In the genomic region with DNA sequence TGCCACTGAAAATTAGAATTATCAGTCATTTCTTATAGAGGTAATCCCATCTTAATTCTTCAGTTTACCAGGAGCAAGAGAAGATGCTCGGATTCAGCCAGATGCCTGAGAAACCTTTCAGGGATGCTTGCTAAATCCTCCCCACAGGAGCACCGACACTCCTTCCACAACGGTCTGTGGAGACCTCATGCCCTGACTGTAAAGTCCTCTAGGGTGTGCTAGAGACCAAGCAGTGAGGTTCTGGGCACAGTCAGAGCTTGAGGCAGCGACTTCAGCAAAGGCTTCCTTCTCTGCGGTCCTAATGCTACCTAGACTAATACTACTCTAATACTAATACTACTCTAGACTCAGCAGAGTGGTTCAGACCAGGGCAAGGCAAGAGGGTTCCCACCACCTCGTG, we compare ENCODE assay signal across 9 mouse cellular contexts. TPM values are rescaled to one million over a fixed set of nuclear protein-coding genes. Genes with fewer than 3 reads are reported as not detected.
A peak's percentile ranks its signal among the peaks of the same experiment; 100 is the strongest.
DNase-seq lines count a peak whose midpoint lies in the region; ATAC-seq and TF ChIP-seq lines count a peak whose summit lies in the region.
"Had no signal": no experiment of that assay in that cellular context is flagged by ENCODE, and none has a peak within 500 bp of the region (broad histone marks: within the 10 kb centered on the region; RNA-seq: fewer than 3 reads in every experiment).

No protein-coding gene starts in this region.

- TF ChIP-seq CTCF in liver, adult 2 months (IDR thresholded peaks at IDR 0.05; ENCODE audit: low read depth, low read length), result peak; percentile 75
- TF ChIP-seq CTCF in bone marrow, adult 2 months (IDR thresholded peaks at IDR 0.05; ENCODE audit: control insufficient read depth, insufficient read depth, low read length), result peak; percentile 48

- H3K36me3 ChIP-seq in liver, adult 2 months (ENCODE audit: control insufficient read depth, insufficient read depth, low read length), result peaks cover 14% of the 10 kb centered on the region
- no peaks in the 10 kb centered on the region for H3K36me3 ChIP-seq in forebrain, embryonic 13.5 days (ENCODE audit: poor library complexity, severe bottlenecking)
- no peaks in the 10 kb centered on the region for H3K36me3 ChIP-seq in hindbrain, embryonic 16.5 days (ENCODE audit: control insufficient read depth, insufficient read depth, low read length)
- H3K36me3 ChIP-seq in midbrain, embryonic 14.5 days (ENCODE audit: control insufficient read depth, insufficient read depth, low read length), result no peaks in the 10 kb centered on the region
- H3K36me3 ChIP-seq: limb, embryonic 15.5 days had no signal

- H3K27ac ChIP-seq in liver, adult 2 months (replicated peaks; ENCODE audit: insufficient read depth, low read depth, low read length), result no peak overlapping the region
- no peak overlapping the region for H3K27ac ChIP-seq in bone marrow, adult 2 months (ENCODE audit: control insufficient read depth, insufficient read depth, low read depth, low read length, poor library complexity)
- H3K27ac ChIP-seq in forebrain, embryonic 13.5 days, result no peak overlapping the region
- H3K27ac ChIP-seq in hindbrain, embryonic 16.5 days (ENCODE audit: low read depth, low read length), result no peak overlapping the region
- no peak overlapping the region for H3K27ac ChIP-seq in midbrain, embryonic 14.5 days (replicated peaks; ENCODE audit: low read depth, low read length)
- H3K27ac ChIP-seq: limb, embryonic 15.5 days had no signal

- TF ChIP-seq POLR2A in liver, adult 2 months (IDR thresholded peaks at IDR 0.05; ENCODE audit: extremely low read depth, insufficient read depth, low read length), result no peak
- TF ChIP-seq POLR2A in bone marrow, adult 2 months (IDR thresholded peaks at IDR 0.05; ENCODE audit: borderline replicate concordance, control insufficient read depth, low read depth, low read length), result no peak

- H3K9ac ChIP-seq in liver, adult 2 months (ENCODE audit: low read depth, low read length), result no peak overlapping the region
- H3K9ac ChIP-seq in forebrain, embryonic 13.5 days, result no peak overlapping the region
- no peak overlapping the region for H3K9ac ChIP-seq in hindbrain, embryonic 16.5 days (ENCODE audit: low read depth, low read length)
- no peak overlapping the region for H3K9ac ChIP-seq in midbrain, embryonic 14.5 days (replicated peaks; ENCODE audit: low read length)
- H3K9ac ChIP-seq: limb, embryonic 15.5 days had no signal

- no peaks in the 10 kb centered on the region for H3K27me3 ChIP-seq in liver, adult 2 months (ENCODE audit: control insufficient read depth, insufficient read depth, low read length)
- H3K27me3 ChIP-seq in forebrain, embryonic 13.5 days, result no peaks in the 10 kb centered on the region
- H3K27me3 ChIP-seq in hindbrain, embryonic 16.5 days (replicated peaks; ENCODE audit: control insufficient read depth, insufficient read depth, low read length), result no peaks in the 10 kb centered on the region
- H3K27me3 ChIP-seq in midbrain, embryonic 14.5 days (ENCODE audit: control insufficient read depth, insufficient read depth, low read length), result no peaks in the 10 kb centered on the region
- H3K27me3 ChIP-seq: limb, embryonic 15.5 days had no signal

- no peak overlapping the region for H3K4me3 ChIP-seq in liver, adult 2 months (ENCODE audit: insufficient read depth, low read depth, low read length)
- H3K4me3 ChIP-seq in bone marrow, adult 2 months (replicated peaks; ENCODE audit: control insufficient read depth, low read depth, low read length), result no peak overlapping the region
- H3K4me3 ChIP-seq in forebrain, embryonic 13.5 days, result no peak overlapping the region
- no peak overlapping the region for H3K4me3 ChIP-seq in hindbrain, embryonic 16.5 days (ENCODE audit: low read length)
- no peak overlapping the region for H3K4me3 ChIP-seq in midbrain, embryonic 14.5 days (replicated peaks; ENCODE audit: low read depth, low read length)
- H3K4me3 ChIP-seq: limb, embryonic 15.5 days had no signal

- DNase-seq in liver, adult 2 months (ENCODE audit: extremely low read depth, low read depth, low spot score), result no peak
- no peak for DNase-seq in liver
- peak; percentile 53 to 65 for DNase-seq in left cerebral cortex, adult 18-20 months (ENCODE audit: low spot score in 2 of 2)
- DNase-seq in midbrain, embryonic 14.5 days, result peak; percentile 71
- peak; percentile 12 for DNase-seq in thymus, postnatal 14 days

- no peaks in the 10 kb centered on the region for H3K4me1 ChIP-seq in liver, adult 2 months (ENCODE audit: control insufficient read depth, insufficient read depth, low read length)
- H3K4me1 ChIP-seq in bone marrow, adult 2 months (ENCODE audit: control insufficient read depth, insufficient read depth, low read length), result no peaks in the 10 kb centered on the region
- no peaks in the 10 kb centered on the region for H3K4me1 ChIP-seq in forebrain, embryonic 13.5 days
- no peaks in the 10 kb centered on the region for H3K4me1 ChIP-seq in hindbrain, embryonic 16.5 days (ENCODE audit: control insufficient read depth, insufficient read depth, low read depth, low read length)
- no peaks in the 10 kb centered on the region for H3K4me1 ChIP-seq in midbrain, embryonic 14.5 days (ENCODE audit: control insufficient read depth, insufficient read depth, low read length)
- H3K4me1 ChIP-seq: limb, embryonic 15.5 days had no signal

- H3K9me3 ChIP-seq in forebrain, embryonic 13.5 days (replicated peaks), result no peaks in the 10 kb centered on the region
- no peaks in the 10 kb centered on the region for H3K9me3 ChIP-seq in hindbrain, embryonic 16.5 days (ENCODE audit: control insufficient read depth, low read length)
- H3K9me3 ChIP-seq in midbrain, embryonic 14.5 days (ENCODE audit: control insufficient read depth, low read length), result no peaks in the 10 kb centered on the region
- H3K9me3 ChIP-seq: limb, embryonic 15.5 days had no signal

- 59% methylated on average over 6 of the region's 6 CpGs for WGBS in liver, adult 2 months
- WGBS in bone marrow, adult 2 months, result 13% methylated on average over 6 of the region's 6 CpGs
- WGBS in forebrain, embryonic 13.5 days, result 23% methylated on average over 6 of the region's 6 CpGs
- WGBS in hindbrain, embryonic 16.5 days, result 25% methylated on average over 6 of the region's 6 CpGs
- WGBS in midbrain, embryonic 14.5 days, result 25% methylated on average over 6 of the region's 6 CpGs

- H3K79me2 ChIP-seq in liver, adult 2 months (ENCODE audit: control insufficient read depth, insufficient read depth, low read length), result no peaks in the 10 kb centered on the region

- peak; percentile 80 for ATAC-seq in forebrain, embryonic 13.5 days
- peak; percentile 91 for ATAC-seq in hindbrain, embryonic 16.5 days
- peak; percentile 71; the same call in 1 of the 2 replicates for ATAC-seq in midbrain, embryonic 14.5 days (ENCODE audit: low FRiP score, low TSS enrichment)

- no peak overlapping the region for H3K4me2 ChIP-seq in forebrain, embryonic 13.5 days
- H3K4me2 ChIP-seq in hindbrain, embryonic 16.5 days (ENCODE audit: low read length), result no peak overlapping the region
- no peak overlapping the region for H3K4me2 ChIP-seq in midbrain, embryonic 14.5 days (ENCODE audit: low read length)
- H3K4me2 ChIP-seq: limb, embryonic 15.5 days had no signal

RNA-seq across cellular contexts. Expression of gene Ccdc70, which starts 22.6 kb away (rescaled TPM):
- total RNA-seq in liver, adult 2 months (2014; rRNA removed), result not detected in 2 replicates
- polyA plus RNA-seq in liver, adult 2 months (2012; rRNA removed), result not detected in 2 replicates
- polyA plus RNA-seq in bone marrow, adult 2 months (2011; ENCODE audit: insufficient read depth, insufficient read length, low replicate concordance, missing spikeins), result not detected in 2 replicates
- not detected in 2 replicates for polyA plus RNA-seq in forebrain, embryonic 13.5 days (2015; fragmentation: Nextera tagmentation; extraction: Ambion mirVana)
- not detected in 2 replicates for polyA plus RNA-seq in hindbrain, embryonic 16.5 days (2015; fragmentation: Nextera tagmentation; extraction: Ambion mirVana)
- not detected for total RNA-seq in left cerebral cortex, adult 18-20 months (2021)
- polyA plus RNA-seq in midbrain, embryonic 14.5 days (2014; fragmentation: Nextera tagmentation; extraction: Ambion mirVana), result not detected in 2 replicates
- polyA plus RNA-seq: limb, embryonic 15.5 days had no signal

RNA-seq across cellular contexts. Expression of gene Fam90a1a, which starts 33.7 kb away (rescaled TPM):
- total RNA-seq in liver, adult 2 months (2014; rRNA removed), result not detected in 2 replicates
- not detected in 2 replicates for polyA plus RNA-seq in liver, adult 2 months (2012; rRNA removed)
- polyA plus RNA-seq in bone marrow, adult 2 months (2011; ENCODE audit: insufficient read depth, insufficient read length, low replicate concordance, missing spikeins), result not detected in 2 replicates
- not detected in 2 replicates for polyA plus RNA-seq in forebrain, embryonic 13.5 days (2015; fragmentation: Nextera tagmentation; extraction: Ambion mirVana)
- not detected in 2 replicates for polyA plus RNA-seq in hindbrain, embryonic 16.5 days (2015; fragmentation: Nextera tagmentation; extraction: Ambion mirVana)
- not detected for total RNA-seq in left cerebral cortex, adult 18-20 months (2021)
- not detected in 2 replicates for polyA plus RNA-seq in midbrain, embryonic 14.5 days (2014; fragmentation: Nextera tagmentation; extraction: Ambion mirVana)
- polyA plus RNA-seq: limb, embryonic 15.5 days had no signal

RNA-seq across cellular contexts. Expression of gene Defb13, which starts 45.6 kb away (rescaled TPM):
- not detected in 2 replicates for total RNA-seq in liver, adult 2 months (2014; rRNA removed)
- not detected in 2 replicates for polyA plus RNA-seq in liver, adult 2 months (2012; rRNA removed)
- not detected in 2 replicates for polyA plus RNA-seq in bone marrow, adult 2 months (2011; ENCODE audit: insufficient read depth, insufficient read length, low replicate concordance, missing spikeins)
- not detected in 2 replicates for polyA plus RNA-seq in forebrain, embryonic 13.5 days (2015; fragmentation: Nextera tagmentation; extraction: Ambion mirVana)
- polyA plus RNA-seq in hindbrain, embryonic 16.5 days (2015; fragmentation: Nextera tagmentation; extraction: Ambion mirVana), result not detected in 2 replicates
- not detected for total RNA-seq in left cerebral cortex, adult 18-20 months (2021)
- polyA plus RNA-seq in midbrain, embryonic 14.5 days (2014; fragmentation: Nextera tagmentation; extraction: Ambion mirVana), result not detected in 2 replicates
- polyA plus RNA-seq: limb, embryonic 15.5 days had no signal

RNA-seq across cellular contexts. Expression of gene Defb35, which starts 54.0 kb away (rescaled TPM):
- total RNA-seq in liver, adult 2 months (2014; rRNA removed), result not detected in 2 replicates
- not detected in 2 replicates for polyA plus RNA-seq in liver, adult 2 months (2012; rRNA removed)
- polyA plus RNA-seq in bone marrow, adult 2 months (2011; ENCODE audit: insufficient read depth, insufficient read length, low replicate concordance, missing spikeins), result not detected in 2 replicates
- polyA plus RNA-seq in forebrain, embryonic 13.5 days (2015; fragmentation: Nextera tagmentation; extraction: Ambion mirVana), result not detected in 2 replicates
- polyA plus RNA-seq in hindbrain, embryonic 16.5 days (2015; fragmentation: Nextera tagmentation; extraction: Ambion mirVana), result not detected in 2 replicates
- not detected for total RNA-seq in left cerebral cortex, adult 18-20 months (2021)
- polyA plus RNA-seq in midbrain, embryonic 14.5 days (2014; fragmentation: Nextera tagmentation; extraction: Ambion mirVana), result not detected in 2 replicates
- polyA plus RNA-seq: limb, embryonic 15.5 days had no signal

RNA-seq across cellular contexts. Expression of gene Defb15, which starts 59.7 kb away (rescaled TPM):
- not detected in 2 replicates for total RNA-seq in liver, adult 2 months (2014; rRNA removed)
- polyA plus RNA-seq in liver, adult 2 months (2012; rRNA removed), result not detected in 2 replicates
- not detected in 2 replicates for polyA plus RNA-seq in bone marrow, adult 2 months (2011; ENCODE audit: insufficient read depth, insufficient read length, low replicate concordance, missing spikeins)
- polyA plus RNA-seq in forebrain, embryonic 13.5 days (2015; fragmentation: Nextera tagmentation; extraction: Ambion mirVana), result not detected in 2 replicates
- not detected in 2 replicates for polyA plus RNA-seq in hindbrain, embryonic 16.5 days (2015; fragmentation: Nextera tagmentation; extraction: Ambion mirVana)
- total RNA-seq in left cerebral cortex, adult 18-20 months (2021), result not detected
- not detected in 2 replicates for polyA plus RNA-seq in midbrain, embryonic 14.5 days (2014; fragmentation: Nextera tagmentation; extraction: Ambion mirVana)
- polyA plus RNA-seq: limb, embryonic 15.5 days had no signal

Comparison
In these comparisons a context has a peak if more than half of its experiments do, and no peak if none do; other contexts are left out.
1. DNase-seq: peak in left cerebral cortex, adult 18-20 months (2 of 2), midbrain, embryonic 14.5 days (single experiment) and thymus, postnatal 14 days (single experiment); none in liver, adult 2 months (single experiment) and liver (single experiment).
2. Peak in every context shown above with its lines, with median percentiles within 50 percentile points of each other: ATAC-seq.